Mouse (Mus musculus): ENCODE measurements around the gene Lurap1l. TPM values are rescaled to one million over a fixed set of nuclear protein-coding genes. Genes with fewer than 3 reads are reported as not detected.

Gene Lurap1l
- polyA plus RNA-seq, 1 experiment from 2014 or later: 2.4 TPM

Small RNA genes within 50 kb of the gene (microRNA-seq; reads per million reads assigned to microRNA genes)
- gene Gm27452: not detected

Other genes starting within 250 kb of the Lurap1l start
- not detected in 2 replicates for gene Tyrp1, start 76.5 kb upstream of the Lurap1l start, polyA plus RNA-seq (2015; fragmentation: Nextera tagmentation; extraction: Ambion mirVana)